ENCODE assay signal across 8 mouse cellular contexts in genomic region chr9:28289696-28290330, GRCm38 (mm10).
DNase-seq lines count a peak whose midpoint lies in the region; ATAC-seq and TF ChIP-seq lines count a peak whose summit lies in the region.
"Had no signal": no experiment of that assay in that cellular context is flagged by ENCODE, and none has a peak within 500 bp of the region (broad histone marks: within the 10 kb centered on the region; RNA-seq: fewer than 3 reads in every experiment).

No protein-coding gene starts in this region.

- H3K4me2 ChIP-seq in midbrain, postnatal 0 days (ENCODE audit: low read depth, low read length, poor library complexity, severe bottlenecking) = no peak overlapping the region
- no peak overlapping the region for H3K4me2 ChIP-seq in midbrain, embryonic 11.5 days
- no peak overlapping the region for H3K4me2 ChIP-seq in stomach, embryonic 15.5 days
- H3K4me2 ChIP-seq in midbrain, embryonic 14.5 days (ENCODE audit: low read length) = no peak overlapping the region
- H3K4me2 ChIP-seq: heart, embryonic 13.5 days had no signal

- H3K27ac ChIP-seq in midbrain, postnatal 0 days (ENCODE audit: low read depth, low read length) = no peak overlapping the region
- no peak overlapping the region for H3K27ac ChIP-seq in midbrain, embryonic 11.5 days (ENCODE audit: low read depth, low read length)
- no peak overlapping the region for H3K27ac ChIP-seq in stomach, embryonic 15.5 days
- H3K27ac ChIP-seq in midbrain, embryonic 14.5 days (replicated peaks; ENCODE audit: low read depth, low read length) = no peak overlapping the region
- H3K27ac ChIP-seq: heart, embryonic 13.5 days had no signal

- no peak overlapping the region for H3K4me3 ChIP-seq in midbrain, postnatal 0 days (ENCODE audit: low read depth, low read length)
- no peak overlapping the region for H3K4me3 ChIP-seq in midbrain, embryonic 11.5 days (ENCODE audit: low read depth, low read length)
- no peak overlapping the region for H3K4me3 ChIP-seq in stomach, embryonic 15.5 days (replicated peaks)
- no peak overlapping the region for H3K4me3 ChIP-seq in midbrain, embryonic 14.5 days (replicated peaks; ENCODE audit: low read depth, low read length)
- H3K4me3 ChIP-seq: heart, embryonic 13.5 days had no signal

- no peaks in the 10 kb centered on the region for H3K9me3 ChIP-seq in midbrain, postnatal 0 days (ENCODE audit: low read length)
- no peaks in the 10 kb centered on the region for H3K9me3 ChIP-seq in midbrain, embryonic 11.5 days (ENCODE audit: control insufficient read depth, low read length)
- H3K9me3 ChIP-seq in stomach, embryonic 15.5 days = no peaks in the 10 kb centered on the region
- H3K9me3 ChIP-seq in midbrain, embryonic 14.5 days (ENCODE audit: control insufficient read depth, low read length) = no peaks in the 10 kb centered on the region; the same call in 1 of the 2 replicates

- no peak overlapping the region for H3K9ac ChIP-seq in midbrain, postnatal 0 days (replicated peaks; ENCODE audit: low read length, poor library complexity, severe bottlenecking)
- H3K9ac ChIP-seq in midbrain, embryonic 11.5 days (ENCODE audit: low read length) = no peak overlapping the region
- no peak overlapping the region for H3K9ac ChIP-seq in stomach, embryonic 15.5 days
- no peak overlapping the region for H3K9ac ChIP-seq in midbrain, embryonic 14.5 days (replicated peaks; ENCODE audit: low read length)
- H3K9ac ChIP-seq: heart, embryonic 13.5 days had no signal

- H3K4me1 ChIP-seq in midbrain, postnatal 0 days (ENCODE audit: insufficient read depth, low read length) = no peaks in the 10 kb centered on the region; the same call in 1 of the 2 replicates
- no peaks in the 10 kb centered on the region for H3K4me1 ChIP-seq in midbrain, embryonic 11.5 days (ENCODE audit: control insufficient read depth, insufficient read depth, low read length)
- no peaks in the 10 kb centered on the region for H3K4me1 ChIP-seq in stomach, embryonic 15.5 days
- H3K4me1 ChIP-seq in midbrain, embryonic 14.5 days (ENCODE audit: control insufficient read depth, insufficient read depth, low read length) = no peaks in the 10 kb centered on the region

- 68% methylated on average over 1 of the region's 1 CpGs for WGBS in midbrain, postnatal 0 days
- 52% methylated on average over 1 of the region's 1 CpGs for WGBS in midbrain, embryonic 11.5 days
- WGBS in stomach, embryonic 15.5 days = 50% methylated on average over 1 of the region's 1 CpGs
- WGBS in midbrain, embryonic 14.5 days = 65% methylated on average over 1 of the region's 1 CpGs

- no peak for ATAC-seq in midbrain, postnatal 0 days (ENCODE audit: low FRiP score)
- no peak for ATAC-seq in midbrain, embryonic 11.5 days (ENCODE audit: low FRiP score)
- peak; percentile 73 for ATAC-seq in stomach, embryonic 15.5 days (ENCODE audit: insufficient read depth, low FRiP score, low read depth)
- ATAC-seq in midbrain, embryonic 14.5 days (ENCODE audit: low FRiP score, low TSS enrichment) = no peak

- H3K27me3 ChIP-seq in midbrain, postnatal 0 days (ENCODE audit: insufficient read depth, low read length) = no peaks in the 10 kb centered on the region
- H3K27me3 ChIP-seq in midbrain, embryonic 11.5 days (ENCODE audit: control insufficient read depth, insufficient read depth, low read length) = no peaks in the 10 kb centered on the region
- no peaks in the 10 kb centered on the region for H3K27me3 ChIP-seq in stomach, embryonic 15.5 days (replicated peaks)
- no peaks in the 10 kb centered on the region for H3K27me3 ChIP-seq in midbrain, embryonic 14.5 days (ENCODE audit: control insufficient read depth, insufficient read depth, low read length)
- H3K27me3 ChIP-seq: heart, embryonic 13.5 days had no signal

- peak; percentile 29 for DNase-seq in midbrain, postnatal 0 days (ENCODE audit: low spot score)
- DNase-seq in midbrain, embryonic 11.5 days (ENCODE audit: low spot score, missing footprints) = no peak
- peak; percentile 35 for DNase-seq in brain, embryonic 14.5 days (ENCODE audit: low read depth)
- peak; percentile 28 to 43 for DNase-seq in heart, adult 9 months (ENCODE audit: low spot score in 2 of 2)
- DNase-seq in midbrain, embryonic 14.5 days = no peak
- no peak for DNase-seq in urinary bladder, postnatal 36 days (ENCODE audit: low spot score in 2 of 2)

- TF ChIP-seq CTCF in midbrain, postnatal 0 days (IDR thresholded peaks at IDR 0.05) = no peak
- no peak for TF ChIP-seq CTCF in brain, embryonic 14.5 days (IDR thresholded peaks at IDR 0.05; ENCODE audit: borderline replicate concordance, extremely low read depth, insufficient read depth, insufficient read length)

- no peak for TF ChIP-seq POLR2A in brain, embryonic 14.5 days (IDR thresholded peaks at IDR 0.05; ENCODE audit: borderline replicate concordance, extremely low read depth, insufficient read depth, insufficient read length, poor library complexity, severe bottlenecking)

- H3K36me3 ChIP-seq in midbrain, postnatal 0 days (ENCODE audit: insufficient read depth, low read length) = no peaks in the 10 kb centered on the region
- no peaks in the 10 kb centered on the region for H3K36me3 ChIP-seq in midbrain, embryonic 11.5 days (ENCODE audit: control insufficient read depth, insufficient read depth, low read length)
- no peaks in the 10 kb centered on the region for H3K36me3 ChIP-seq in stomach, embryonic 15.5 days
- H3K36me3 ChIP-seq in midbrain, embryonic 14.5 days (ENCODE audit: control insufficient read depth, insufficient read depth, low read length) = no peaks in the 10 kb centered on the region
- H3K36me3 ChIP-seq: heart, embryonic 13.5 days had no signal

Comparison
In these comparisons a context has a peak if more than half of its experiments do, and no peak if none do; other contexts are left out.
1. DNase-seq: peak in midbrain, postnatal 0 days (single experiment), brain, embryonic 14.5 days (single experiment) and heart, adult 9 months (2 of 2); none in midbrain, embryonic 11.5 days (single experiment), midbrain, embryonic 14.5 days (single experiment) and urinary bladder, postnatal 36 days (0 of 2).